27 mouse cellular contexts compared by ENCODE assay signal in the genomic region with DNA sequence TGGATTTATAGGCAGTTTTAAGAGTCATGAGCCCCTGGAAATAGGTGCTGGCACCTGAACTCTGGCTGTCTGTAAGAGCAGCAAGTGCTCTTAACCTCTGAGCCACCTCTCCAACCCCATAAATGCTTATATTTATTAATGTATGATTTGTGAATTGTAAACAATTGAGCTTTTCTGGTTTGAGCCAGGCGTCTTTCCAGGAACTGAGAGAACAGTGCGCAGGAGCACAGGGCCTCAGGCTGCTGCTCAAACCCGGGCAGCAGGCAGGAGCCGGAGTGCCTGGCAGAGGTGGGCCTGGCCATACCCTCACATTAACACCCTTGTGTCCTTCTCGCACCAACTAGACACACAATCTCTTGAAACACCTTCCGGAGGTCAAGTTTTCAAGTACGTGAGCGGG. TPM values are rescaled to one million over a fixed set of nuclear protein-coding genes. Genes with fewer than 3 reads are reported as not detected.
"Had no signal": no experiment of that assay in that cellular context is flagged by ENCODE, and none has a peak within 500 bp of the region (broad histone marks: within the 10 kb centered on the region; RNA-seq: fewer than 3 reads in every experiment).

No protein-coding gene starts in this region.

- H3K4me1 ChIP-seq: limb, embryonic 13.5 days; liver, embryonic 12.5 days; liver, embryonic 15.5 days; neural tube, embryonic 12.5 days had no signal

- H3K9ac ChIP-seq: limb, embryonic 13.5 days; liver, embryonic 12.5 days; liver, embryonic 15.5 days; lung, embryonic 14.5 days; neural tube, embryonic 12.5 days; neural tube, embryonic 15.5 days; stomach, embryonic 15.5 days had no signal

- H3K9me3 ChIP-seq: limb, embryonic 10.5 days; limb, embryonic 13.5 days; liver, embryonic 12.5 days; liver, embryonic 15.5 days; neural tube, embryonic 12.5 days; neural tube, embryonic 15.5 days; stomach, embryonic 15.5 days had no signal

- DNase-seq: kidney, adult 18-20 months; kidney, adult 9 months; kidney, postnatal 14 days; kidney, postnatal 4 days; liver; lung, embryonic 14.5 days; midbrain, embryonic 14.5 days; right cerebral cortex, adult 18-20 months; right cerebral cortex, postnatal 14 days; right cerebral cortex, postnatal 4 days; thymus, adult 18-20 months; thymus, postnatal 36 days had no signal

- ATAC-seq: liver, embryonic 12.5 days; lung, postnatal 0 days had no signal

- H3K27ac ChIP-seq: limb, embryonic 10.5 days; limb, embryonic 13.5 days; liver, embryonic 12.5 days; liver, embryonic 15.5 days; macrophage; neural tube, embryonic 12.5 days; neural tube, embryonic 15.5 days; stomach, embryonic 15.5 days had no signal

- H3K36me3 ChIP-seq: limb, embryonic 10.5 days; limb, embryonic 13.5 days; liver, embryonic 12.5 days; liver, embryonic 15.5 days; neural tube, embryonic 12.5 days; neural tube, embryonic 15.5 days; stomach, embryonic 15.5 days had no signal

- H3K4me2 ChIP-seq: limb, embryonic 13.5 days; liver, embryonic 12.5 days; liver, embryonic 15.5 days; lung, embryonic 14.5 days; neural tube, embryonic 12.5 days; neural tube, embryonic 15.5 days; stomach, embryonic 15.5 days had no signal

- H3K27me3 ChIP-seq: neural tube, embryonic 12.5 days; neural tube, embryonic 15.5 days; stomach, embryonic 15.5 days had no signal

- H3K4me3 ChIP-seq: limb, embryonic 10.5 days; limb, embryonic 13.5 days; liver, embryonic 12.5 days; liver, embryonic 15.5 days; neural tube, embryonic 12.5 days; neural tube, embryonic 15.5 days; stomach, embryonic 15.5 days had no signal

RNA-seq across cellular contexts. Expression of gene H2-Aa, which starts 12.4 kb away (rescaled TPM):
- polyA plus RNA-seq: limb, embryonic 10.5 days had no signal

RNA-seq across cellular contexts. Expression of gene H2-Eb2, which starts 25.4 kb away (rescaled TPM):
- total RNA-seq: layer of hippocampus, adult 18-20 months; layer of hippocampus, postnatal 14 days; left cerebral cortex, postnatal 25 days had no signal
- polyA plus RNA-seq: intestine, embryonic 16.5 days; limb, embryonic 10.5 days; limb, embryonic 13.5 days; liver, embryonic 12.5 days; liver, embryonic 15.5 days; lung, embryonic 14.5 days; lung, postnatal 0 days; midbrain, embryonic 14.5 days; neural tube, embryonic 12.5 days; stomach, embryonic 15.5 days had no signal

RNA-seq across cellular contexts. Expression of gene Btnl2, which starts 54.6 kb away (rescaled TPM):
- total RNA-seq: midbrain, postnatal 0 days had no signal
- polyA plus RNA-seq: kidney, embryonic 16.5 days; limb, embryonic 10.5 days; lung, postnatal 0 days; midbrain, embryonic 14.5 days; midbrain, postnatal 0 days; neural tube, embryonic 12.5 days; neural tube, embryonic 15.5 days had no signal
